Mouse (Mus musculus) kidney, adult 8-10 months (tissue): ENCODE measurements around the gene Egfr.

Source experiments
- DNase-seq, 2 experiments: peaks; one replicate each; pipeline ENCODE4 v3.0.0; 2022

Gene Egfr

GRCm38 (mm10) chr11:16781604-16782003 is 29.6 kb downstream of the Egfr start:
- no peak for DNase-seq

- DNase-seq: peak; percentile 50 to 71
Measured at GRCm38 (mm10) chr11:16783926-16784659, 32.1 kb downstream of the Egfr start.

DNA sequence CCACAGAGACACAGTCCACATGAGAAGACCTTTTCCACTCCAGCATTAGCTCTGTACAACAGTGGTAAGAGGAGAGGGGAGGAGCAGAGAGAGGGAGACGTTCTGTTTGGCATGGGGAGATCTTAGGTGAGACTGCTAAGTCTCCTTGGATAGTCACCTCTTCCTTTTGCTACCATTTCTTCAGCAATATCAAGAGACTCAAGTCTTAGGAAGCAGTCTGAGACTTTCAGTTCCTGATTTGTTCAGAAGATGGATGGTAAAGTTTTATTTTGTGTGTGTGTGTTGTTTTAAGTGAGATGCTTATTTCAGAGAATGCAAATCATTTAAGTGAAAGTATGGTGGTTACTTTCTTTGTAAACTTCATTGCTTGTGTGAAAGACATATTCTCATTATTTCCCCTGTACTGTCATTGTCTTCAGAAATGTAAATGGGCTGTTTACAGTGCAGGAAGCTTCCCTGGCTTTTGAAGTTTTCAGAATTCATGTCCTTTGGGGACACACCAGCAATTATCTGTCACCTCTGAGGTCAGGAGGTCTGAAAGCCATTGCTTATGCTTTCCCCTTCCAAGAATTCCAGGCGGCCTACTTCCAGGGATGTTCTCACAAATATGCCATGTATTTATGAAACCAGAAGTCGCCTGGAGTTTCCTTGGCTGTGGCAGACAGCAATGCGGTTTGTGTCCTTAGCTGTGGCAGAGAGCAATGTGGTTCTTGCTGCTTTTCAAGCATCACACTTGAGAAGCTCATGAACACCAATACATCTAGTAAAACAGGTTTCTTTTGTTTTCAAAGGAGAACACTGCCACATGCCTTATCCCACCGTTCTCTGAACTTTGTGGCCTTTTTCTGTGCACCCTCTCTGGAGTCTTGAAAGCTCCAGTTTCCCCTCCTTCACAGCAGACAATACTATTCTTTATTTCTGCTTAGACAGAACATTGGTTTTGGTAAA is 40.9 kb downstream of the Egfr start:
- DNase-seq: no peak

GRCm38 (mm10) chr11:16795012-16795411 is 43.0 kb downstream of the Egfr start:
- DNase-seq: no peak

DNA sequence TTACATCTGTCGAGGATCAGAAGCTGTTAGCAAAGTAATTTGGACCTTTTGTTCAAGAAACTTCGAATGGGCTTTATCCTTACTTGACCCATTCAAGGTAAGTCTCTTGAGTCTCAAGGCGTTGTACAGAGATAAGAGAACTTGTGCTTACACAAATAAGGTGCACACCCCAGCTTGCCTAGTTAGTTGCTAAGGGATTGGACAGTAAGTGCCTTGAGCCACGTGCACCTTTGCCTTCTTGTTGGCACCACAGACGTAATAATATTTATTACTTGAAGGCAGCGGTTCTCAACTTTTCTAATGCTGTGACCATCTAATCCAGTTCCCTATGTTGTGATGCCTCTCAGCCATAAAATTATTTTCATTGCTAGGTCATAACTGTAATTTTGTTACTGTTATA is 43.5 kb downstream of the Egfr start:
- no peak for DNase-seq

GRCm38 (mm10) chr11:16797456-16797855 is 45.5 kb downstream of the Egfr start:
- DNase-seq: no peak

DNA sequence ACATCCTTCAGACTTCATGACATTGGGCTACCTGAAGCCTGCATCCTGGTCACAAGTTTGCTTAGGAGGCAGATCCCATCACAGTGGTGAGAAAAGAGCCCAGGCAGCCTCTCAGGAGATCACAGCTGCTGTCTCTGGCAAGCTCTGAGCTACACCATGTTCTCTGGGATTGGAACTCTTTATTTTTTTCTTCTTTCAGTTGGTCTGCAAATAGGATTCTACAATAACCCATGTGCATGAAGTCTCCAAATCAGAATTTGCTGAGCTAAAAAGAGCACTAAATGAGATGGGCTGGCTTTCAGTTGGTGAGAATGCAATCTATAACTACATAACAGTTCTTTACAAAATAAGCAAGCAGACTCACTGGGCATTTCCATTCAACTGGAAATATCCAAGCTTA is 46.1 kb downstream of the Egfr start:
- DNase-seq: no peak

DNA sequence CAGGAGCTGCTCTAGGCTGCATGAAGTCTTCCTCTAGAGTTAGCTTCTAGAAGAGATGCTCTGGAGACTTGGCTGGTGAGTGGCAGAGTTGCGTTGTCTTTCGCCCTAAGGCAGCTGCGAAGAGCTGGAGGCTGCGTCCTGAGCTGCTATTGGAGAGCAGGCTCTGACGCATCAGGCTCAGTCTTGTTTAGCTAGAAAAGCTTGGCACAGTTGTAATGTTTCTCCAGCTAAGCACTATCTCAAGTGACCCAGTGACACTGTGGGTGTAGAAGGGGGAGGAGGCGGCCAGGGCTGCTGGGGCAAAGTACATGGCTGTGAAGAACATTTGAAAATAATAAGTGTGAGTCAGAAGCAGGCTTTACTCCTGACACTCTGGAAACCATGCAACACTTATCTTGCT is 48.5 kb downstream of the Egfr start:
- peak; percentile 90 for DNase-seq

DNA sequence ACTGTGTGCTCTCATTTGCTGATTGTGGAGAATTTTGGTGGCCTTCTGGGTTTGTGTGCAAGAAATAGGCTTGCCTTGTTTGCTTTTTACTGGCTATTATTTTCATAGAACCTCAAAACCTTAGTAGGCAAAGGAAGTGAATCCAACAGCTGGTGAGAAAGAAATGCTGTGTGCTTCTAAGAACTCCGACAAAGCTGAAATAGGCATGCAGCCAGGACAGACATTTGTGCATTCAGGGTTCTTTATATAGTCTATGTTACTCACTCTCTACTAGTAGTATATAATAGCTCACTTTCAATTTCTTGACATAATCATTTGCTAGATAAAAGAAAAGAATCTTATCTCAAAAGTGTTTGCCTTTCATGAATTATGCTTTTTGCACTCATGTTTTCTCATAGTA is 50.7 kb downstream of the Egfr start:
- DNase-seq: no peak

DNA sequence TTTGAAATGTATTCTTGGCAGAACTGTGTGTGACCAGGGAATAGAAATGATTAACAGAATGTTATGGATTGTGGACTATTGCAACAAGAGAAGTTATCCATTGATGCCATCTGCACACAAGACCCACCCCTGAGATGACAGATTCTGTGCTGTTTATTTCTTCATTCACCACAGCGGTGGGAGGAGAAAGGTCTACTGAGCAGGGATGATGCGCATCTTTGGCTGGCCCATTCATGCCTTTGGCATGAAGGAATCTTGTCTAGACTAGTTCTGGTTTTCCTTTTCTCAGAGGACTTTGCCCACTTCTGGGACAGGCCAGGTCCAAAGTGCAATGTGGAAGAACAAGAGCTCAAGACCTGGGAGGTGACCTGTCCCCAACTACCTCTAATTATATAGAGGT is 52.0 kb downstream of the Egfr start:
- DNase-seq: peak; percentile 84 to 91

- DNase-seq: no peak
Measured at GRCm38 (mm10) chr11:16805886-16806285, 53.9 kb downstream of the Egfr start.

DNA sequence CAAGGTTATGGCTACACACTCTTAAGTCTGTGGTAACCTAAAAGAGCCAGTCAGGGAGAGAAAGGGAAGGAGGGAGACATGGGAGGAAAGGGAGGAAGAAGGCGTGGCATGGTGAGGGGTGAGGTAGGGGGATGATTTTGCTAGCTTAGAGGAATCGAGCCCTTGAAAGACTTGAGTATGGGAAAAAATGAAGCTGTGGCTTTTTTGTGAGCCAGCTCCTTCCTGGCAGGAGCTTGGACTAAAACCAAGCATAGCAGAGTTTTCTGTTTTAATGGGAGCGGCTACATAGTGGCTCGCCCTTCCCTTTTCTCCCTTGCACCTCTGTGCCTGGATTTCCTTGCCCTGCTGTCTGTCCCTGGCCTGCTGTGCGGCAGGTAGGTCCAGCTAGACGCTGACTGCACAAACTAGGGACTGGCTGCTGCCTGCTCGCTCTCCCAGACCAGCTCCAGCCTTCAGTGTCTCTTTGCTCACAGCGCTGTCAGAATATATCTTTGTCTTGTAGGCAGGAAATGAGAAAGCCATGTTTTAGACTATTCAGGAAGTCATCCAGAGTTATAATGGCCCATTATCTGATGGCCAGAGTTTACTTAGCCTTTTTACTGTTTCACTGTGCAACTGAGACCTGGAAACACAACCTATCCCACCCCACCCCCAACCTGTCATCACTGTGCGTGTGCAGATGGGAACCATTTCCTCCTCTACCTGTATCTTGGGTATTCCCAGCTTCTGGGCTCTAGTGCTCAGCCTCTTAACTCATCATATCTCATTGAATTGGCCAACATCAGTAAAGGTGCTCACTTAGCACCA is 57.4 kb downstream of the Egfr start:
- no peak for DNase-seq

- DNase-seq: peak; percentile 34 to 45
Measured at GRCm38 (mm10) chr11:16810086-16810485, 58.1 kb downstream of the Egfr start.

- DNase-seq: no peak
Measured at GRCm38 (mm10) chr11:16813298-16813697, 61.3 kb downstream of the Egfr start.

GRCm38 (mm10) chr11:16816414-16816813 is 64.4 kb downstream of the Egfr start:
- DNase-seq: no peak

DNA sequence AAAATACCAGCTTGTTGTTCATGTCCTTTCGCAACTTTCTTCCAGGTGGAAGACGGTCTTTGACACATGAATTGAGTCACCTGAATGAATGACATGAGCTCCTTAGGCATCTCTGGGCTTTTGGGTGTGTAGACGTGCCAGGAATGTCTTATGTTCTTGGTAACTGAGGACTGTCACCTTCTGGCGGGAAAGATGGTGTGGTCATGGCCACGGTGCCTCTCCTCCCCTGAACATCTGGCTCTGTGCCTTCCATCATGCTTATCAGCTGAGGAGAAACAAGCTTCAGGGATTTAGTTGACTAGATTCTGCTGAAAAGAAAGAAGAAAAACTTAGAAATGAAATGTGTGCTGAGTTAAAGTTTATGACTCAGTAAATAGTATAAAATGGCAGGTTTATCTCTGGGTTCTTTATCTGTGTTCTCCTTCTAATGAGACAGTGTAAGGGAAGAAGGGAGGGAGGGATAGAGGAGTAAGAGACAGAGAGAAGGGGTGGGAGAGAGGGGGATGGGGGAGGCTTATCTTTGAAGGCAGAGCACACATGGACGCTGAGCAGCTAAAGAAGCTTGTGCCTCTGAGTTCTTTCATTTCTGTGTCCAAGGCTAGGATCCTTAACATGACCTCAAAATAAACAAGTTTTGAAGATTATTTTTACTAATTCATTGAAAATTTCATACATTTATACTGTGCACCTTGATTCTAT is 65.5 kb downstream of the Egfr start:
- no peak for DNase-seq

- DNase-seq: no peak
Measured at GRCm38 (mm10) chr11:16819424-16819823, 67.4 kb downstream of the Egfr start.

- no peak for DNase-seq
Measured at GRCm38 (mm10) chr11:16820138-16820537, 68.1 kb downstream of the Egfr start.

GRCm38 (mm10) chr11:16821668-16822254 is 69.8 kb downstream of the Egfr start:
- no peak for DNase-seq

DNA sequence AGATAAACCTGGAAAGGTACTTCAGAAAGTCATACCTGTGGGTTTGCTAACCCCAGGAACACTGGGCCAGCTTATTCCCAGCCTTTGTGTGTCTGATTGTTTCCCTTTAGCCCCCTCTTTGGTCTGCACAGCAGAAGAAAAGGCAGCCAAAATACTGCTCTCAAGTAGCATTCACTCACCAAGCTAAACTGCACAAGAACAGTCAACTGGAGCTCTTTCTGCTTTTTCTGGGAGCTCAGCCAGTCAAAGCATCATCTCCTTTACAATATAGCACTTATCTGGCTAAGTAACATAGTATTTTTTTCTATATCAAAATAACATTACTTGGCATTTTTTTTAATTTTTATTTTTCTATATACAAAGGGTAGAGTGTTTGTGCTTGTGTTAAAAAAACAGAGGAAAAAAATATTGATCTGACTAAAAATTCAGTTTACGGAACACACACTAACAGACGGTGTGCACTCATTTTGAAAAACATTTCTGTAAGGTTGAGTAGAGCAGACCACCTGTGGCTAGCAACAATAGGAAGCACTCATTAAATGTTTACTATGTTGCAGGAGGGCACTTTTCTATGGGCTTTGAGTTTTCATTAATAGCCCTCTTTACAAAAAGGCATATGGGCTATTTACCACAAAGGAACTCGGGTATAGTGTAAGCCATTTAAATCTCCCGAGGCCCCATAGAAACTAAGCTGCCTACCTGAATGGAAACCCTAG is 72.0 kb downstream of the Egfr start:
- DNase-seq: no peak

DNA sequence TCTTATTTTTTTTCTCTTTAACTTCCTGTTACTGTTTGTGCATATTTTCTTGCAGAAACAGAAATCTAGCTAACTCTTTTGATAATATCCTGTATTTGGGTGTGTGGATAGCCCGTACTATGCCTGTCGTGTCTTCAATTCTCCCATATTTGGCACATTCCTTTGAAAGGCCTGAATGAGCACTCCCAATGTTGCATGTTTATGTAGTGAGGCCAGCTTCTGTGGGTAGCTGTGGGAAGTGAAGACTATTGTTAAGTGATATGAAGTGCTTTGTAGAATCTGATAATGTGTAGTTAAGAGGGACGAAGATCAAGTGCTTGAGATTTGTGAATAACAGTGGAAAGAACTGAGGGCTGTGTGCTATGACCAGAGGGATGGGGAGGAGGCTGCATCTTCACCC is 77.5 kb downstream of the Egfr start:
- DNase-seq: no peak
